Mouse (Mus musculus) kidney, postnatal 0 days (tissue): Measurements from ENCODE around the gene Agtrap. TPM values are rescaled to one million over a fixed set of nuclear protein-coding genes. Genes with fewer than 3 reads are reported as not detected.
A peak's percentile ranks its signal among the peaks of the same experiment; 100 is the strongest.
"Not testable (repeated sequence)": the region's sequence is repeated elsewhere in the genome, so short reads cannot be mapped to it uniquely, and the experiment has no call there.

Source experiments
- ATAC-seq: fragments of 200-750 bp; cut with Nextera tagmentation; replicated peaks from 2 replicates; pipeline ENCODE4 v1.8.0; 2017; ENCODE audit warnings: low read depth, moderate number of reproducible peaks, moderate TSS enrichment, moderate library complexity; ENCODE audit not compliant: low FRiP score
- DNase-seq: peaks from one replicate; pipeline ENCODE4 v3.0.0-alpha.2; 2016; ENCODE audit warnings: low spot score
- H3K27ac ChIP-seq: fragments of 300-500 bp; sonication (generic); 2 replicates; pipeline ENCODE4 v1.5.1; 2014; ENCODE audit warnings: mild to moderate bottlenecking
- H3K27me3 ChIP-seq: fragments of 300-500 bp; sonication (generic); 2 replicates; pipeline ENCODE4 v1.6.1; 2014; ENCODE audit warnings: low read length, mixed read lengths; ENCODE audit not compliant: insufficient read depth
- H3K36me3 ChIP-seq: fragments of 300-500 bp; sonication (generic); 2 replicates; pipeline ENCODE4 v1.6.1; 2014; ENCODE audit warnings: low read length, mixed read lengths; ENCODE audit not compliant: insufficient read depth
- H3K4me1 ChIP-seq: fragments of 300-500 bp; sonication (generic); replicated peaks from 2 replicates; pipeline ENCODE4 v1.6.1; 2014; ENCODE audit warnings: antibody characterized with exemption, low read length, mixed read lengths; ENCODE audit not compliant: insufficient read depth
- H3K4me2 ChIP-seq: fragments of 300-500 bp; sonication (generic); 2 replicates; pipeline ENCODE4 v1.6.1; 2014; ENCODE audit warnings: mild to moderate bottlenecking, low read length, moderate library complexity, mixed read lengths
- H3K4me3 ChIP-seq: fragments of 300-500 bp; sonication (generic); replicated peaks from 2 replicates; pipeline ENCODE4 v1.5.1; 2014; ENCODE audit warnings: low read depth, low read length
- H3K9ac ChIP-seq: fragments of 300-500 bp; sonication (generic); 2 replicates; pipeline ENCODE4 v1.6.1; 2014; ENCODE audit warnings: low read depth, low read length
- H3K9me3 ChIP-seq: fragments of 300-500 bp; sonication (generic); replicated peaks from 2 replicates; pipeline ENCODE4 v1.6.1; 2016; ENCODE audit warnings: low read length, inconsistent platforms, mixed read lengths
- CTCF ChIP-seq: IDR thresholded peaks from 2 replicates; pipeline ENCODE4 v1.5.1; 2016; ENCODE audit warnings: antibody characterized with exemption, low read depth, mild to moderate bottlenecking, moderate library complexity
- WGBS: fragments of 180-500 bp; shearing (Covaris S2); extraction: QIAGEN DNeasy Blood & Tissue Kit; methylation state at CpG from one replicate; pipeline ENCODE4 v1.1.7; 2014; 5-methylcytosine and 5-hydroxymethylcytosine counted together
- polyA plus RNA-seq: library from polyadenylated mRNA; unstranded; fragments of >200 nt; fragmentation: Nextera tagmentation; extraction: Ambion mirVana; gene quantifications from 2 replicates; pipeline ENCODE4 v1.2.1, GENCODE M21; 2015

The Agtrap gene
- polyA plus RNA-seq, 1 experiment from 2014 or later, result 38.9 TPM

- H3K9me3 ChIP-seq, result no peaks in the 10 kb centered on the region
- no peak overlapping the region for H3K9ac ChIP-seq
- WGBS, result 67% methylated on average over 2 of the region's 2 CpGs
- 0 out of 2 replicates have a peak, but pooled peaks cover 9% of the 10 kb centered on the region for H3K4me1 ChIP-seq
- H3K4me3 ChIP-seq, result no peak overlapping the region
- DNase-seq, result no peak
- no peak for TF ChIP-seq CTCF
- H3K4me2 ChIP-seq, result no peak overlapping the region
- H3K36me3 ChIP-seq, result no peaks in the 10 kb centered on the region
- peaks cover 20% of the 10 kb centered on the region for H3K27me3 ChIP-seq
- no peak for ATAC-seq
- H3K27ac ChIP-seq, result no peak overlapping the region
These were observed 40.8 kb upstream of the Agtrap start for GRCm38 (mm10) chr4:148128672-148129071.

GRCm38 (mm10) chr4:148128241-148128640, 40.4 kb upstream of the Agtrap start:
- DNase-seq (no peak), ATAC-seq (no peak)
- Histone ChIP-seq H3K4me1 (0 out of 2 replicates have a peak, but pooled peaks cover 9% of the 10 kb centered on the region), H3K27me3 (peaks cover 20% of the 10 kb centered on the region), H3K4me2 (no peak overlapping the region), H3K36me3 (no peaks in the 10 kb centered on the region), H3K9ac (no peak overlapping the region), H3K27ac (no peak overlapping the region), H3K9me3 (no peaks in the 10 kb centered on the region), H3K4me3 (no peak overlapping the region)
- 38% methylated on average over 1 of the region's 1 CpGs for WGBS
- no peak for TF ChIP-seq CTCF

- no peak overlapping the region for H3K27ac ChIP-seq
- H3K9me3 ChIP-seq, result no peaks in the 10 kb centered on the region
- no peaks in the 10 kb centered on the region for H3K36me3 ChIP-seq
- WGBS, result 56% methylated on average over 3 of the region's 3 CpGs
- no peak overlapping the region for H3K4me2 ChIP-seq
- ATAC-seq (no peak), DNase-seq (no peak)
- no peak for TF ChIP-seq CTCF
- no peaks in the 10 kb centered on the region for H3K27me3 ChIP-seq
- no peak overlapping the region for H3K4me3 ChIP-seq
- no peak overlapping the region for H3K9ac ChIP-seq
- no peaks in the 10 kb centered on the region for H3K4me1 ChIP-seq
These were observed 34.8 kb upstream of the Agtrap start for GRCm38 (mm10) chr4:148122694-148123066.

GRCm38 (mm10) chr4:148121982-148122693, 34.3 kb upstream of the Agtrap start:
- Histone ChIP-seq H3K27me3 (no peaks in the 10 kb centered on the region), H3K27ac (no peak overlapping the region), H3K4me3 (no peak overlapping the region), H3K9ac (no peak overlapping the region), H3K4me1 (no peaks in the 10 kb centered on the region), H3K9me3 (no peaks in the 10 kb centered on the region), H3K36me3 (no peaks in the 10 kb centered on the region), H3K4me2 (no peak overlapping the region)
- 16% methylated on average over 6 of the region's 6 CpGs for WGBS
- no peak for TF ChIP-seq CTCF
- peak; percentile 58 for ATAC-seq
- DNase-seq, result peak; percentile 38

GRCm38 (mm10) chr4:148121362-148121761, 33.5 kb upstream of the Agtrap start:
- Histone ChIP-seq H3K27ac (no peak overlapping the region), H3K9me3 (no peaks in the 10 kb centered on the region), H3K4me1 (no peaks in the 10 kb centered on the region), H3K36me3 (no peaks in the 10 kb centered on the region), H3K27me3 (no peaks in the 10 kb centered on the region), H3K4me2 (no peak overlapping the region), H3K4me3 (no peak overlapping the region), H3K9ac (no peak overlapping the region)
- no peak for TF ChIP-seq CTCF
- 82% methylated on average over 4 of the region's 4 CpGs for WGBS
- DNase-seq, result no peak
- no peak for ATAC-seq

GRCm38 (mm10) chr4:148120555-148120954, 32.7 kb upstream of the Agtrap start:
- H3K9ac ChIP-seq, result no peak overlapping the region
- no peaks in the 10 kb centered on the region for H3K9me3 ChIP-seq
- no peak overlapping the region for H3K4me2 ChIP-seq
- H3K36me3 ChIP-seq, result no peaks in the 10 kb centered on the region
- ATAC-seq (no peak), DNase-seq (no peak)
- no peaks in the 10 kb centered on the region for H3K27me3 ChIP-seq
- H3K4me1 ChIP-seq, result no peaks in the 10 kb centered on the region; the same call in 1 of the 2 replicates
- H3K27ac ChIP-seq, result no peak overlapping the region
- no peak for TF ChIP-seq CTCF
- 60% methylated on average over 9 of the region's 9 CpGs for WGBS
- H3K4me3 ChIP-seq, result no peak overlapping the region

- not testable (repeated sequence) for H3K27ac ChIP-seq, H3K27me3 ChIP-seq, DNase-seq, ATAC-seq, H3K4me2 ChIP-seq, H3K4me3 ChIP-seq, H3K4me1 ChIP-seq, H3K9me3 ChIP-seq, H3K36me3 ChIP-seq, H3K9ac ChIP-seq
- 87% methylated on average over 9 of the region's 9 CpGs for WGBS
- TF ChIP-seq CTCF, result peak; percentile 26; the same call in 1 of the 2 replicates
These were observed 31.7 kb upstream of the Agtrap start for GRCm38 (mm10) chr4:148119578-148119977.
